Mouse (Mus musculus) hindbrain, embryonic 12.5 days (tissue): Measurements from ENCODE around the gene Gdf2. TPM values are rescaled to one million over a fixed set of nuclear protein-coding genes. Genes with fewer than 3 reads are reported as not detected.

Source experiments
- ATAC-seq: fragments of 200-750 bp; cut with Nextera tagmentation; 2 replicates; pipeline ENCODE4 v1.8.0; 2017; ENCODE audit warnings: moderate TSS enrichment; ENCODE audit not compliant: low FRiP score
- H3K27ac ChIP-seq: fragments of 300-500 bp; sonication (generic); 2 replicates; pipeline ENCODE4 v1.5.1; 2016; ENCODE audit warnings: mild to moderate bottlenecking
- H3K27me3 ChIP-seq: fragments of 300-500 bp; sonication (generic); 2 replicates; pipeline ENCODE4 v1.6.1; 2016; ENCODE audit warnings: mild to moderate bottlenecking
- H3K36me3 ChIP-seq: fragments of 300-500 bp; sonication (generic); 2 replicates; pipeline ENCODE4 v1.6.1; 2016; ENCODE audit warnings: mild to moderate bottlenecking
- H3K4me1 ChIP-seq: fragments of 300-500 bp; sonication (generic); 2 replicates; pipeline ENCODE4 v1.6.1; 2016
- H3K4me2 ChIP-seq: fragments of 300-500 bp; sonication (generic); replicated peaks from 2 replicates; pipeline ENCODE4 v1.6.1; 2016; ENCODE audit warnings: mild to moderate bottlenecking
- H3K4me3 ChIP-seq: fragments of 300-500 bp; sonication (generic); 2 replicates; pipeline ENCODE4 v1.5.1; 2016; ENCODE audit warnings: mild to moderate bottlenecking
- H3K9ac ChIP-seq: fragments of 300-500 bp; sonication (generic); 2 replicates; pipeline ENCODE4 v1.6.1; 2016; ENCODE audit warnings: mild to moderate bottlenecking, moderate library complexity
- H3K9me3 ChIP-seq: fragments of 300-500 bp; sonication (generic); replicated peaks from 2 replicates; pipeline ENCODE4 v1.6.1; 2016; ENCODE audit warnings: mild to moderate bottlenecking
- WGBS: fragments of 180-500 bp; shearing (Covaris S2); methylation state at CpG from one replicate; pipeline ENCODE4 v1.1.7; 2016; 5-methylcytosine and 5-hydroxymethylcytosine counted together
- polyA plus RNA-seq: library from polyadenylated mRNA; unstranded; fragments of >200 nt; fragmentation: Nextera tagmentation; extraction: Ambion mirVana; gene quantifications from 2 replicates; pipeline ENCODE4 v1.2.1, GENCODE M21; 2016

The Gdf2 gene
- 0.06 TPM in 1 of 2 replicates, not detected in the other for polyA plus RNA-seq

GRCm38 (mm10) chr14:33940739-33941138 lies at the start of gene Gdf2:
Gene Gdf2, plus strand, starts transcription at chr14:33941039.
- H3K36me3 ChIP-seq = no peaks in the 10 kb centered on the region
- WGBS = 76% methylated on average over 8 of the region's 8 CpGs
- ATAC-seq = no peak
- no peak within 1 kb of the TSS for H3K4me2 ChIP-seq
- no peaks in the 10 kb centered on the region for H3K9me3 ChIP-seq
- no peak within 1 kb of the TSS for H3K27ac ChIP-seq
- H3K27me3 ChIP-seq = 0 out of 2 replicates have a peak, but pooled peaks cover 3% of the 10 kb centered on the region
- H3K4me3 ChIP-seq = no peak within 1 kb of the TSS
- H3K4me1 ChIP-seq = no peaks in the 10 kb centered on the region
- H3K9ac ChIP-seq = no peak within 1 kb of the TSS

- H3K4me3 ChIP-seq = no peak overlapping the region
- H3K4me1 ChIP-seq = peaks cover 9% of the 10 kb centered on the region
- no peak overlapping the region for H3K4me2 ChIP-seq
- H3K27me3 ChIP-seq = no peaks in the 10 kb centered on the region
- no peaks in the 10 kb centered on the region for H3K36me3 ChIP-seq
- no peak overlapping the region for H3K9ac ChIP-seq
- 92% methylated on average over 3 of the region's 3 CpGs for WGBS
- H3K9me3 ChIP-seq = no peaks in the 10 kb centered on the region
- no peak overlapping the region for H3K27ac ChIP-seq
- no peak for ATAC-seq
These were observed 49.3 kb upstream of the Gdf2 start for GRCm38 (mm10) chr14:33891507-33891906.

GRCm38 (mm10) chr14:33895777-33896176 lies 45.1 kb upstream of the Gdf2 start:
- H3K4me2 ChIP-seq = no peak overlapping the region
- peaks cover 7% of the 10 kb centered on the region; the same call in 1 of the 2 replicates for H3K4me1 ChIP-seq
- H3K9me3 ChIP-seq = no peaks in the 10 kb centered on the region
- 86% methylated on average over 5 of the region's 5 CpGs for WGBS
- no peaks in the 10 kb centered on the region for H3K36me3 ChIP-seq
- ATAC-seq = no peak
- H3K9ac ChIP-seq = no peak overlapping the region
- H3K27ac ChIP-seq = no peak overlapping the region
- H3K4me3 ChIP-seq = no peak overlapping the region
- no peaks in the 10 kb centered on the region for H3K27me3 ChIP-seq

- 31% methylated on average over 9 of the region's 9 CpGs for whole genome bisulfite sequencing
- no peaks in the 10 kb centered on the region for H3K9me3 ChIP-seq
- H3K27ac ChIP-seq = peak overlapping the region; percentile 64
- no peak overlapping the region for H3K9ac ChIP-seq
- H3K4me1 ChIP-seq = peaks cover 7% of the 10 kb centered on the region; the same call in 1 of the 2 replicates
- H3K4me2 ChIP-seq = no peak overlapping the region
- no peaks in the 10 kb centered on the region for H3K36me3 ChIP-seq
- no peak overlapping the region for H3K4me3 ChIP-seq
- H3K27me3 ChIP-seq = no peaks in the 10 kb centered on the region
- no peak for ATAC-seq
These were observed 44.1 kb upstream of the Gdf2 start for GRCm38 (mm10) chr14:33896628-33897300.

GRCm38 (mm10) chr14:33902783-33903182 lies 38.1 kb upstream of the Gdf2 start:
- H3K27me3 ChIP-seq = no peaks in the 10 kb centered on the region
- H3K36me3 ChIP-seq = no peaks in the 10 kb centered on the region
- no peaks in the 10 kb centered on the region for H3K9me3 ChIP-seq
- H3K9ac ChIP-seq = no peak overlapping the region
- no peak overlapping the region for H3K4me3 ChIP-seq
- 95% methylated on average over 4 of the region's 4 CpGs for WGBS
- no peak for ATAC-seq
- no peak overlapping the region for H3K27ac ChIP-seq
- no peaks in the 10 kb centered on the region for H3K4me1 ChIP-seq
- no peak overlapping the region for H3K4me2 ChIP-seq

GRCm38 (mm10) chr14:33903199-33903598 lies 37.6 kb upstream of the Gdf2 start:
- Histone ChIP-seq H3K36me3 (no peaks in the 10 kb centered on the region), H3K4me1 (no peaks in the 10 kb centered on the region), H3K9me3 (no peaks in the 10 kb centered on the region), H3K27me3 (no peaks in the 10 kb centered on the region), H3K9ac (no peak overlapping the region), H3K4me3 (no peak overlapping the region), H3K4me2 (no peak overlapping the region), H3K27ac (no peak overlapping the region)
- 75% methylated on average over 1 of the region's 1 CpGs for whole genome bisulfite sequencing
- no peak for ATAC-seq

GRCm38 (mm10) chr14:33904851-33905250 lies 36.0 kb upstream of the Gdf2 start:
- Histone ChIP-seq H3K27ac (no peak overlapping the region), H3K36me3 (no peaks in the 10 kb centered on the region), H3K4me3 (no peak overlapping the region), H3K9me3 (no peaks in the 10 kb centered on the region), H3K4me1 (no peaks in the 10 kb centered on the region), H3K4me2 (no peak overlapping the region), H3K9ac (no peak overlapping the region), H3K27me3 (no peaks in the 10 kb centered on the region)
- no peak for ATAC-seq

GRCm38 (mm10) chr14:33913727-33914126 lies 27.1 kb upstream of the Gdf2 start:
- Histone ChIP-seq H3K4me3 (no peak overlapping the region), H3K27ac (no peak overlapping the region), H3K4me1 (peaks cover 4% of the 10 kb centered on the region), H3K27me3 (0 out of 2 replicates have a peak, but pooled peaks cover under 1% of the 10 kb centered on the region), H3K9ac (no peak overlapping the region), H3K4me2 (no peak overlapping the region), H3K9me3 (no peaks in the 10 kb centered on the region), H3K36me3 (no peaks in the 10 kb centered on the region)
- WGBS = 34% methylated on average over 3 of the region's 3 CpGs
- no peak for ATAC-seq

- no peak overlapping the region for H3K4me2 ChIP-seq
- H3K9ac ChIP-seq = no peak overlapping the region
- H3K27ac ChIP-seq = no peak overlapping the region
- no peaks in the 10 kb centered on the region for H3K9me3 ChIP-seq
- H3K4me1 ChIP-seq = peaks cover 8% of the 10 kb centered on the region
- ATAC-seq = no peak
- whole genome bisulfite sequencing = 87% methylated on average over 9 of the region's 9 CpGs
- no peaks in the 10 kb centered on the region for H3K36me3 ChIP-seq
- H3K4me3 ChIP-seq = no peak overlapping the region
- H3K27me3 ChIP-seq = peaks cover 5% of the 10 kb centered on the region; the same call in 1 of the 2 replicates
These were observed 26.6 kb upstream of the Gdf2 start for GRCm38 (mm10) chr14:33914206-33914605.

- 12% methylated on average over 14 of the region's 14 CpGs for WGBS
- Histone ChIP-seq H3K27ac (no peak overlapping the region), H3K4me2 (no peak overlapping the region)
These were observed 19.9 kb upstream of the Gdf2 start for GRCm38 (mm10) chr14:33920727-33921559.

GRCm38 (mm10) chr14:33922771-33923167 lies 18.1 kb upstream of the Gdf2 start:
- Histone ChIP-seq H3K9me3 (no peaks in the 10 kb centered on the region), H3K4me2 (peak overlapping the region; percentile 100), H3K36me3 (no peaks in the 10 kb centered on the region), H3K4me1 (peaks cover 27% of the 10 kb centered on the region), H3K4me3 (peak overlapping the region; percentile 70), H3K27ac (no peak overlapping the region), H3K9ac (peak overlapping the region; percentile 62; the same call in 1 of the 2 replicates), H3K27me3 (peaks cover 68% of the 10 kb centered on the region)
- WGBS = 5% methylated on average over 8 of the region's 8 CpGs
- ATAC-seq = no peak

More at GRCm38 (mm10) chr14:33920727-33921559, 19.9 kb upstream of the Gdf2 start:
- no peak for ATAC-seq
- Histone ChIP-seq H3K27me3 (peaks cover 61% of the 10 kb centered on the region), H3K36me3 (no peaks in the 10 kb centered on the region), H3K4me3 (no peak overlapping the region), H3K4me1 (peaks cover 27% of the 10 kb centered on the region), H3K9ac (no peak overlapping the region), H3K9me3 (no peaks in the 10 kb centered on the region)

- Histone ChIP-seq H3K4me2 (peak within 1 kb of the TSS; percentile 100), H3K9me3 (no peaks in the 10 kb centered on the region), H3K4me3 (peak within 1 kb of the TSS; percentile 70), H3K36me3 (no peaks in the 10 kb centered on the region), H3K27me3 (peaks cover 68% of the 10 kb centered on the region), H3K9ac (peak within 1 kb of the TSS; percentile 62), H3K4me1 (peaks cover 25% of the 10 kb centered on the region), H3K27ac (peak within 1 kb of the TSS; percentile 62)
- under 1% methylated on average over 72 of the region's 85 CpGs for WGBS
- peak; percentile 80 for ATAC-seq
These were observed 17.4 kb upstream of the Gdf2 start, which contains the start of gene Gdf10 for GRCm38 (mm10) chr14:33923168-33924070. Gene Gdf10, plus strand, starts transcription at chr14:33923587.
